Mouse (Mus musculus): ENCODE results near the gene Srrm2.

The Srrm2 gene

GRCm38 (mm10) chr17:23857193-23857592, 66.9 kb downstream of the Srrm2 start:
- DNase-seq (ENCODE audit: low spot score), result no peak

GRCm38 (mm10) chr17:23857913-23858312, 67.6 kb downstream of the Srrm2 start:
- no peak for DNase-seq (ENCODE audit: low spot score)

- DNase-seq (ENCODE audit: low spot score), result no peak
Measured at GRCm38 (mm10) chr17:23862926-23863325, 72.6 kb downstream of the Srrm2 start.

- DNase-seq (ENCODE audit: low spot score), result no peak
Measured at GRCm38 (mm10) chr17:23867756-23868155, 77.4 kb downstream of the Srrm2 start, which contains the start of gene Prss21. Gene Prss21, plus strand, starts transcription at chr17:23868056.

- no peak for DNase-seq (ENCODE audit: low spot score)
Measured at GRCm38 (mm10) chr17:23868513-23868912, 78.2 kb downstream of the Srrm2 start.

Measured in testis, postnatal 10 days (tissue).